Mouse (Mus musculus) gonadal fat pad, adult 2 months (tissue): ENCODE measurements around the gene Pdcd10. TPM values are rescaled to one million over a fixed set of nuclear protein-coding genes. Genes with fewer than 3 reads are reported as not detected.

Experiments
- DNase-seq: peaks from one replicate; pipeline ENCODE4 v3.0.0-alpha.2; 2012; ENCODE audit warnings: low read depth
- polyA plus RNA-seq: library from polyadenylated mRNA; depleted of rRNA; stranded (reverse); fragments of >200 nt; gene quantifications from 2 replicates; pipeline ENCODE4 v1.2.3, GENCODE M21; 2012; rRNA removed

Pdcd10 gene
- 8.0 and 9.5 TPM in 2 replicates for polyA plus RNA-seq

DNA sequence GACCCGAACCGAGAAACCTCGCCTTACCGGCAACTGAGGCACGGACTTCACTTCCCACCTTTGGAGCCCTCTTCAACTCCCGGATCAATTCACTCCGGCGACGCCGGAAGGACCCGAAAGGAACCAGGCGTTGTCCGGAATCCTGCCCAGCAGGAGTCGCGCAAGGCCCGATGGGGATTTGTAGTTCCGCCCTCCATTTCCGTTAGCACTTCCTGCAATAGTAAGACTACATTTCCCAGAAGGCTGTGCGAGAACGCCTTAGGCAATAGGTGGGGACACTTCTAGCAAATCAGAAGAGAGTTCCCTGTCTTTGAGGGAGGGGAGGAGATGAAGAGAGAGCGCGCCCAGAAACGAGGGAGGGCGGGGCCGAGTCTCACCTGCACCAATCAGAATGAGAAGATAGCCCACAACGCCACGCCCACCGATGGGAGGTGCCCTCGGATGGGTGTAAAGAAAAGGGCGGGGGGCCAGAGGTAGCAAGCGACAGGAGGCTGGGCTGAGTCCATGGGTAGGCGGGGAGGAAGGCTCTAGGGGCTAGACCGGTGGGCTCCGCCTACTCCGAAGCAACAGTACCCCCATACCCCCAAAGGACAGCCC lies at the start of gene Pdcd10:
Pdcd10 (minus strand) TSS at position 162 of the 597 bp plus-strand sequence.
- DNase-seq, result peak; percentile 99

DNA sequence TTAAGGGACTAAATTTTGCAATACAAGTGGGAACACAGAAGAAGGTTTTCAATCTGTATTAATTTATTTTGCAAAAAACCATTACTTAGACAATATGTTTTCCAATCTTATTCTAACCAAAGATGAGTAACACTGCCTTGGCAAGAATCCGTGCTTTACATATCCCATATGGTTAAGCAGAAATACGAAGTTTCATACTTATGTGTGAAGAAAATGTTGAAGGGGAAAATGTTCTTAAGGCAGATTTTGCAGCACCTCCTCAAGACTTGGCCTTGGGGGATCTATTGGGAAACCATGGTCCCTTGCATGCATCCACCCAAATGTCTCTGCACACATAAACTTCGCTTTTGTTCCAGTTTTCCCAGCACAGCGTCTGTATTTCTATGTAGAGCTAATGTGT lies 28.2 kb upstream of the Pdcd10 start:
- no peak for DNase-seq

DNA sequence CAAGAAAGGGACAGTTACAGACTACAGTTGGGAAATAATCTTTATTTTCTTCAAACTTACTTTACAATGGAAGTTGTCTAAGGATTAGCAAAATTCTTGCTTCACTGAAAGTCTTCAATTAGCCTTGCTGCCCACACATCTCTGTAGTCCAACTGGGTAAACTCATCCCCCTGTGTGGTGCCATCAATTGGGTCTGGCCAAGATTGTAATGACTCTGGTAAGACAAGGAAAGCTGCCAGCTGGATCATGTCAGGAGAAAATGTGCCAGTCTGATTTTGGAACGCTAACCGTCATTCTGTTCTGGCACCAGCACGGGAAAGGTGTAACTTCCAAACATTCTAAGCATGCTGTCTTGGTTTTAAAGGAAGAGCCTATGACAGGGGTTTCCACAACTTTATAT lies 26.6 kb upstream of the Pdcd10 start:
- DNase-seq, result peak; percentile 72

DNA sequence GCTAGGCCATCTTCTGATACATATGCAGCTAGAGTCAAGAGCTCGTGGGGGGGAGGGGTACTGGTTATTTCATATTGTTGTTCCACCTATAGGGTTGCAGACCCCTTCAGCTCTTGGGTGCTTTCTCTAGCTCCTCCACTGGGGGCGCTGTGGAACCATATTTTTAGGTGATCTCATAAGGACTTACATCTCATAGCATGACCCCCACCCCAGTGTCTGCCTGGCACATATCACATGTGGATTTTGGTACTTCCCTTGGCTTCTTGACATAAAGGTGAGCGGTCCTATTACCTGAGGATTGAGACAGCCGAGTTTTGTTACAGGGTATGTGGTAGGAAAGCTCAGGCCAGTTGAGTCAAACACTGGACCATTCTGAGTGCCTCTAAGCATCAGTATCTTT lies 22.7 kb upstream of the Pdcd10 start:
- DNase-seq, result no peak

DNA sequence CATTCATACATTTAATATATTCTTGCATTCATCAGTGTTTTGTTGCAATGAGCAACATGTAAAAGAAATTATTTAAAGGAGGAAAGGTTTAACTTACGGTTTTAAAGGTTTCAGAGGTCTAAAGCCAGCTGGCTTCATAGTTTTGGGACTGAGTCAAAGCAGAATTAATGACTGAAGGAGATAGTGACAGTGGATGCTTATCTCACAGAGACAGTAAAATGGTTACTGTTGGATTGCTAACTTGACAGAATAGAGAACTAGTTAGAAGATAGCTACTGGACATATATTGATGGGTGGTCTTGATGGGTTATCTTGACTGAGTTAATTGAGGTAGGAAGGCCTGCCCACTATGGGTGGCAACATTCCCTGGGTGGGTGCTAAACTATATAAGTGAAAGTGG lies 18.9 kb upstream of the Pdcd10 start:
- DNase-seq, result no peak

DNA sequence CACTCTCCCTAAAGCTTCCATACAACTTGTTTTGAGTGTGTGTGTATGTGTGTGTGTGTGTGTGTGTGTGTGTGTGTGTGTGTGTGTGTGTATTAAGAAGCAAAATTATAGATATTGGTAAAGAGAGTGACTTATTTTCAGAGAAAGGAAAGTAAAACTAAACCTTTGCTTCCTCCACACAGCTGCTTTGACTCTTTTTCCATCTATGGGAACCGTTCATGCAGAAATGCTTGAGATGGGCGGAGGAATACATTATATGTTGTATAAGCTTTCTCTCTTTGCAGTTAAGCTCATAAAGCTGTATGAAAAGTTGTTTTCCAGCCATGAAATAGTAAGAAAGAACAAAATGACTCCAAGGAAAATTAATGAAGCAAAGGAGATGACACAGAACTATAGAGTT lies 17.4 kb upstream of the Pdcd10 start:
- DNase-seq, result no peak

DNA sequence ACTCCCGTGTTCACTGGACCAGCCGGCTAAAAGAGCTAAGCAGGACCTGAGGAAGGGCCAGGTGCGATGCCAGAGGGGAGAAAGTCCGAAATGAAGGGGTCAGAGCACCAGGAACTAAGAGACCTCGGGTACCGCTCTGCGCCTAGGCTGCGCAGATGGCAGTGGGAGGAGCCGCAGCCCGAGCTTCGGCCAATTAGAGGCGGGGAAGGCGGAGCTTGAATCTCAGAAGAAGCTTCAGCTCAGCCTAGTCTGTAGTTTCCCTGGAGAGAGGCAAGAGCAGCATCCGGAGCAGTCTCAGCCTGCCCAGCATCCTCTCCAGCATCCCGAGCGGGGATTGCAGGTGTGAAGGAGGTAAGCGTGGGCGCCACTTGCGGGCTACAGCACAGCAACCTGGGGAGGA lies 636 bp upstream of the Pdcd10 start, which contains the start of gene Serpini1:
Serpini1 (plus strand) TSS at position 256 of the 400 bp plus-strand sequence.
- no peak for DNase-seq

DNA sequence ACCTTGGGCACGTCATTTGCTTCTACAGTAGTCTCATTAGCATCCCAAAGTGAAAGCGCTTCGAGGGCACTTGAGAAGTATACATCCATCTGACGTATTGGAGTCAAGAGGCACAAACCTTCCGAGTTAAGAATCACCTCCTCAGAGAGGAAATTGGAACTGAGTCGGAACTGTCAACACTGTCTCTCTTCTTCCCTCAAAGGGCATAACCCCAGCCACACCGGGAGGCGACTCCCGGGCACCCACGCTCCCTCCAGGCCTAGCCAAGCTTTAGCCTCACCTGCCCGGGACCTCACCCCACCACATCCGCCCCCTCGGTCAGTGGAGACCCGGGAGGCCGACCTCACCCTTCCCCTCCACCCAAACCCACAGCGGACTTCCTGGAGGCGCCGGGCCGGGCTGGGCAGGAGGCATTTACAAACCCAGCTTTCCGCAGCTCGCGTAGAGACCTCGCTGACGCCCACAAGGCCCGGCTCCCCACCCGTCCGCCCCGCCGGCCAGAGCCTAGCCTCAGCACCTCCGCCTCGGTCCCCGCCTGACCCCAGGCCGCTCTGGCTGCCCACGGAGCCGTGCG lies 448 bp downstream of the Pdcd10 start:
- no peak for DNase-seq

DNA sequence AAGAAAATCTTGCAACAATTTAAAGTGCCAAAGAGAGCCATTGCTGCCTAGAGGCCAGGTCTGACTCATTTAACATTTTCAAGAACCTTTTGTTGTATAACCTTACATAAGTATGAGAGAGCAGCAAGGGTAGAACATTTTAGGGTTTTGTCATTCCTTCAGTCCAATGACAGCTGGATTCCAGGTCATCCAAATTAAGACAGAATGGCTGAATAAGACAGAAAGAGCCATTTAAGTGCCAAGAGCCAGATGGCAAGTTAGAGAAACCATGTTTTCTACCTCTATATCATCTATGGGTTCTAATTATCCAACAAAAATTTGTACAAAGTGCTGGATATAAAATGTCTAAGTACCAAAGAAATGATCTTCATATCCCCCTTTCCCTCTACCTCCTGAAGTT lies 5.4 kb downstream of the Pdcd10 start:
- DNase-seq, result no peak

DNA sequence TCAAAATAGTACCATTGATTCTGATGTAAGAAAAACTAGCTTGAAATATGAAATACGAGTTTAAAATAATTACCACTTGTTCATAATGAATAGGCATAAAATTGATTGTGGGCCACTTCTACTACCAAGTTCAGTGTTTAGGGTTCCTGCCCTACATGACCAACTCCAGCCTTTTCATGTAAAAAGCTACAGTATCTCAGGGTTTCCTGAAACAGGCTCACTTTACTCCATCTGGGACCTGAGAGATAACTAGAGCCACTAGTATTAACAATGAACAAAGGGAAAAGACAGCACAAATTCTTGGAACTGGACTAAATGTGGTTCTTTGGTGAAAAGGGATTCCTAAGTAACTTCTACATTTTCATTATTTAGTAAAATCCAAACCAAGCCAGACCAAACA lies 12.4 kb downstream of the Pdcd10 start:
- no peak for DNase-seq

DNA sequence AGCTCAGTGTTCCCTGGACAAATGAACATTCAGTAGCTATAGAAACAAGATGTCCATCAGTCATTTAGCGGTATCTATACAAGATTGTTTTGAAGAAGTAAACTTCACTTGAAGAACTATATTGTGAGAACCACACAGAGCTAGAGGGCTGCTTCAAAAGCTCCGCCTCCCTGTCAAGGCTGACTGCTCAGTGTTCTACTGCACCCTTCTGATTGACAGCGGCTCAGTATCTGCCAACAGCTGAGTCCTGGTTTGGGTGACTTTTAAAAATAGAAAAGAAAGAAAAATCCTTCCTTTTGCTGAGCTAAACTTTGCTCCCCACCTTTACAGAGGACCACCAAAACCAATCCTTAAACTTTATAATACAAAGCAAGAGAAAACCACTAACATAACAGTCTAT lies 13.8 kb downstream of the Pdcd10 start:
- no peak for DNase-seq

DNA sequence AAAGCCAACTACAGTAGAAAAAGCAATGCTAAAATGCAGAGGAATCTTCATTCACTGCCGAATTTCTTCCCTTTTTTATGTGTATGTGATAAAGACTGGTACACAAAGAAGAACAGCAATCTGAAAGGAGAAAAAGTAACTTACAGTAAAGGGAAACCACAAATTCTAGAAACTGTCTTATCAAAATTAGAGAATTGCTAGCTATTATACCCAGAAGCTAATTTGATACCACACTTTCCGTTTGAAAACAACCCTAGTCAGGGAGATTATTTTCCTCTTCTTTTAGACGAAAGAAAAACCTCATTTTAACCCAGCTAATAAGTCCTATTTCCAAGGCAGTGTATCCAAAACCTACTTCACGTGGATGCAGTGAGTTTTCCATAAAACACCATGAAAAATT lies 15.4 kb downstream of the Pdcd10 start:
- no peak for DNase-seq

DNA sequence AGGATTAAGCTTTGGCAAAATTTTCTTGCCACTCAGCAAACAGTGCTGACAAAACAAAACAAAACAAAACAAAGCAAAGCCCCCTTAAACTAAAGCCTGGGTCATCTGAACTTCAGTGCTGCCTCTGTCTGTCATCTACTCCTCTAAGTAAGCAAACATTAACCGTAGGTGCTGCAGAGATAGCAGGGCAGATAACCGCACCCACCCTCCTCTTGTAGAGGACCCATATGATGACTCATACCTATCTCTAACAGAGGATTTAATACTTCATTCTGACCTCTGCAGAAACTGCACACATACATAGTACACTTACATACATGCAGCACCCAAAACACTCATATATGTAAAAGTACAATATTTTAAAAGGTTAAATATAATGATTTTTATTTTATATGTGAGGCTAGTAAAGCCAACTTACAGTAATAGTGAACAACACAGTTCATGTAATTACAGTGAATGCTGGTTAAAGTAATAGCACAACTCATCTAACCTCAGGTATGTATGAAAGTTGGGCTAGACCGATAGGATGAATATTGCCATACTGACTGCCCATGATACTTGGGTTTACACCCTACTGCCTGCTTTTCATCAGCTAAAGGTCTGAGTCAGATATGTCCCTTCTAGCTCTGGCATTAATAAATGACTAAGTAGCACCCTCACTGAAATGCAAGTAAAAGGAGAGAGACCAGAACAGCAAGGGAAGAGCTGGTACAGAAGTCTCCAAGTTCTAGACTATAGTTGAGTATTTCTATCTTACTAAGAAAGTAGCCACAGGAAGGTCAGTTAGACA lies 22.4 kb downstream of the Pdcd10 start:
- no peak for DNase-seq

DNA sequence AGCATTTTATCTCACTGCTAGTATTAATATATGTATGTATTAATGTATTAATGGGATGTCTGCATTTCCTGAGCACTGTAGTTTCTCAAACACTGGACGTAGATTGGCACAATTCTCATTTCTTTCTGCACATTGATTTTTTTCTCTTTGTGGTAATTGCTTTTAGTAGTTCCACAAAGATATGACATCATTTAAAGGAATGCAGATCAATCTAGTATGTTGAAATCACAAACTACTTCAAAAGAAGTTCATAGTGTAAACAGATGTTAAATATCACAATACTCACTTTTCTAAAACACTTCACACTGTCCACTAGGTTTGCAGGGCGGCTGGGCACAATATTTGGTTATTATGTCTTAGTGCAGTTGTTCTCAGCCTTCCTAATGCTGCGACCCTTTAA lies 25.6 kb downstream of the Pdcd10 start:
- DNase-seq, result no peak

DNA sequence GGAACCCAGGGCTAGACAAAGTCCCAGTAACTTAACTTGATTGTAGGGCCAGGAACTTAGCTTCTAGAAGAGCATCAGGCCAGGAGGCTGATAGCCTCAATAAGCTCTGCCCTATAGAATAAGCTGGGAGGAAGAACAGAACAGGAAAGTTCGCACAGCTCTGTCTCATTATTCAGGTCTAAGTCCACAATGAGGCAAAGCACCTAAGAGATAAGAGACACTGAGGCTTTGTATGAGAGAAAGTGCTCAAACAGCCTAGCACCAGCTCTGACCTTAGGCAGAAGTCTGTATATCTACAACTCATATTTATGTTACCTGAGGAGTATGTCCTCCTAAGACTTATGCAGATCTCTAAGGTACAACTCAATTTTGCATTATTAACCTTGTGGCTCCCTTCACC lies 34.1 kb downstream of the Pdcd10 start:
- no peak for DNase-seq

DNA sequence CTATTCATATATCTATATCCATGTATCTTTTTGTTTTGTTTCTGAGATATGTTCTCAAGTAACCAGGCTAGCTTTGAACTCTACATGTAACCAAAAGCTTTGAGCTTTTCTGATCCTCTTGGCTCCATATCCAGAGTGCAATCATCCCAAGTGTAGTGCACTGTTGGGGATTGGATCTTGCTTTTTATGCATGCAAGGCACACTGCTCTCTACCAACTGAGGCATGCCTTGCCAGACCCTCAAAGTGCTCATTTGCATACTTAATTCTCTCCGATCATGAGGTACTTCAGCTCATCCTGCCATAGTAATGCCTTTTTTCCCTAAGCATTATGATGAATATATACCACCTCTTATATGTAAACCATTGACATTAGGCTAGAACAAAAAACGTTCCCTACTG lies 35.3 kb downstream of the Pdcd10 start:
- DNase-seq, result no peak

DNA sequence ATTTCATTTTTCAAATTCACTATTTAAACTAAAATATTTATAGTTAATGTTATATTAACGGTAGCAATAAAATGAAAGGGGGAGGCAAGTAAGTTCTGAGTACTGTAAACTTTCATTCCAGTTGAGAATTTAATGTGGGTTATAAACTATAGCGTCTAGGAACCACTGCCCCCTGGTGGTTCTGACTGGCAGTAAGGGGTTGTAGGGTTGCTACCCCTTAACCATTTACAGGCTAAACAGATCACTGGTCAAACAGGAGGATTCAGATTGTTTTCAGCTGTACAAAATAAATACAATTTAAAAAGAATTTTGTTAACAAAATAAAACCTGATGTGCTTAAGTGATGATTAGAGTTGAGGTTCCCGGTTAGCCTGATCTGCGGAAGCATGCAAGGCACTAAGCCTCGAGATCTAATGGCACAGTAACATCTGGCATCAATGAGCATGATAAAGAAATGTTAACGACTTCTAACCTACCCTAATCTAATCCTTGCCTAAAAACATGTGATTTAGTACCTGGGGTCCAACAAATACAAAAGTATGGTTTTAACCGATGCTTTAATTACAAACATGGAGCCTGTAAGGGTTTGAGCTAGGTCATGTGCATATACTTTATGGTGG lies 38.9 kb downstream of the Pdcd10 start:
- DNase-seq, result no peak

DNA sequence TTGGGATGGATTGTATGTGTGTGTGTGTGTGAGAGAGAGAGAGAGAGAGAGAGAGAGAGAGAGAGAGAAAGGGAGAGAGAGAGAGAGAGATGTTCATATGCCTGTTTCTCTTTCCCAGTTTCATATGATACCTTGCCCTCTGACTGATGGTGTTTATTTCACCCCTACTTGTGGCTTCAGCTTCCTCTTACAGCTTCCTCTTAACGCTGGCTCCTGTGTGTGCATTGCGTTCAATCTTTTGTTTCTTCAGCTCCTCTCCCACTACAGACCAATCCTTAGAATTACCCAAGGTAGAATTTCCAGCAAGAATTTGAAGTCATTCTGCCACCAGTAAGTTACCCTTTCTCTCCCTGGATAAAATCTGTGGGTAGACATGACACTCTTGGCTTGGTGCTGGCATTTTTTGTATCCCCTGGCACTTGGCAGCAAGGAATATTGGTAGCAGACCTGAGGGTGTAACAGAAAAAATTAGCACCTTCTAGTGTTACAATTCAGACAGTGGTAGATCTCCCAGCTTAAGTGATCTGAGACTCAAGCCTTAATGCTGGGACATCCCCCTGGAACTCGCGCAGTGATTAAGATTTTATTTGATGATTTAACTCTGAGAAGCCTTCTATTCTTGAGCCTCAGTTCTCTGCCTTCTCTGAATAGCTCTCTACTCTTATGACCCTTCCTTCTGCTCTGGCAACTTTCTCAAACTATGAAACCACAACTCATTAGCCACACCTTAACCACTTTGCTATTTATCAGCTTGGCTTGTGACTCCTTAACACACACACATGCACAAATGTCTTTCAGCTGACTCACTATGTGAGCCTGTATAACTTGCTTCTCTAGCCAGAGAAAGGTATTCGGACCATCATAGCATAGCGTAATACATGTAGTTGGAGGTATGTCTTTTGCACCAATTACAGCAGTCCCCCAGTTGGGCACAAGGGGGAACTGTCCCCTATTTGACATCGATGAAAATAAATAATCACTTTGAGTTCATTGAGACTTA lies 57.4 kb downstream of the Pdcd10 start:
- no peak for DNase-seq

DNA sequence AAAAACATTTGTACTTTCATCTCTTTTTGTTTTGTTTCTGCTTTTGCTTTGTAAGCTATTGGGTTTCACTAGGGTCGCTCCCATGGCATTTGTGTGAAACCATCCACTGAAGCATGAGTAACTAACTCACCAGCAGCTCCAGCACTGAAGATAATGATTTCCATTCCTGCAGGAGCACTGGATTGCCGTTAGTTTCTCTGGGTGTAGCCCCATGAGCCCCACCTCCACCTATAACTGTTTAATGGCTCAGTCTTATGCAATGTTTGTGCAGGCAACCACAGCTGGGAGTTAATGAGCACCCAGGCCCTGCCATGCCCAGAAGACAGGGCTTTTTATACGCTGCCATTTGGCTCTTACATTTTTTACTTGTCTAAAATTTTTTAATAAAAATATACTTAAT lies 63.7 kb downstream of the Pdcd10 start:
- no peak for DNase-seq

DNA sequence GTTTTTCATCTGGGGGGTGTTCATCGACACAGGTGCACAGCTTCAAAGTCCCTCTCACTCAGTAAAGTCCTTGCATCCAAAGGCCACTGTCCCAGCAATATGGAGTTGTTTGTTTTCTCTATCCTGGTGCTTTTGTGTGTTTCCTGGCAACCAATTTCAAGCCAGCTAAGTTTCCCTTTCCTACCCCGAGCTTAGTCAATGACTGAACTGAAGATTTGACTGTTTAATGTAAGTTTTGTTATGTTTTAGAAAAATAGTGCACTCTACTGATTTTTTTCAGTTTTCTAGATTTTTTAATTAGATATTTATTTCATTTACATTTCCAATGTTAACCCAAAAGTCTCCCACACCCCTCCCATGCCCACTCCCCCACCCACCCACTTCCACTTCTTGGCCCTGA lies 74.6 kb downstream of the Pdcd10 start, which contains the start of gene Wdr49:
Wdr49 (minus strand) TSS at position 101 of the 400 bp plus-strand sequence.
- no peak for DNase-seq

DNA sequence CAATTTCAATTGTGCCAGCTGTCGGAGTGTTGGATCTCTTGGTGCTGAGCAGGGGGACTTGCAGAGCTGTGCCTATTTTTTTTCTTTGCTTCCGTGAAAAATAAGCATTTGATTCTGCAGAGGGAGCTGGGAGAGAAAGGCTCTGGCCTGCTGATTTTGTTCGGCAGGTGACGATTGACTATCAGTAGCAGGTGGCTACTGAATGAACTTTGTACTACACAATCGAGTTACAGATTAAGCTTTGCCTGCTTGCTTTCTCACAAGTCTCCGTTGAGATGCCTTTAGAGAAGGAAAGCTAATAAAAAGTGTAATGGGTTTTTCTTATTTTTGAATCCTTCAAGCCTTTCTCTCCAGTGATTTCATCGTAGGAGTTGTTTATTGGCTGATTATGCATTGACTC lies 81.5 kb downstream of the Pdcd10 start:
- no peak for DNase-seq
